ENCODE assay signal across 28 mouse cellular contexts in the genomic region with DNA sequence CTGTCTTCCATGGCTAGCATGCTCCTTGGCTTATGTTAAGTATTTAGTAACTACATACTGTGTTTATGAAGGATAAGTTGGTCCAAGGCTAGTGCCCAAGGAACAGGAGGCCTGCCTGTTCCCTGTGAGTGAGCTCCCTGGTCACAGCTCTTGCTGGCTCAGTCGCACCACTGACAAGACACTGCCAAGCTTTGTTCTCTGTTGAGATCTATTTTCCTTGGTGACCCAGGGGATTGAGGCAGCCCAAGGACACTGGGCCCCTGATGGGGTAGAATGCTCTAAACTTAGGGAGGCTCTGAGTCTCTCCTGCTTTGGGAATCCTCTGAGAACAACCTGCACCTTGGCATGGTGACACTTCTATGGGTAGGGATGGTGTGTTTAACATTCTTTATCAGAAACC. TPM values are rescaled to one million over a fixed set of nuclear protein-coding genes. Genes with fewer than 3 reads are reported as not detected.
DNase-seq lines count a peak whose midpoint lies in the region; ATAC-seq and TF ChIP-seq lines count a peak whose summit lies in the region.
"Had no signal": no experiment of that assay in that cellular context is flagged by ENCODE, and none has a peak within 500 bp of the region (broad histone marks: within the 10 kb centered on the region; RNA-seq: fewer than 3 reads in every experiment).

No protein-coding gene starts in this region.

- peaks cover 15% of the 10 kb centered on the region for H3K36me3 ChIP-seq in heart, adult 2 months (ENCODE audit: control insufficient read depth, insufficient read depth, low read length)
- peaks cover 32% of the 10 kb centered on the region for H3K36me3 ChIP-seq in lung, embryonic 16.5 days (ENCODE audit: control insufficient read depth, insufficient read depth, low read length)
- peaks cover 38% of the 10 kb centered on the region for H3K36me3 ChIP-seq in myocyte (ENCODE audit: control insufficient read depth, insufficient read depth)
- peaks cover 29% of the 10 kb centered on the region for H3K36me3 ChIP-seq in stomach, postnatal 0 days (ENCODE audit: control insufficient read depth, insufficient read depth, low read length)

- H3K79me2 ChIP-seq in heart, adult 2 months (replicated peaks; ENCODE audit: control insufficient read depth, insufficient read depth, low read length) = no peaks in the 10 kb centered on the region
- H3K79me2 ChIP-seq in myocyte (ENCODE audit: control insufficient read depth, insufficient read depth) = no peaks in the 10 kb centered on the region

- no peaks in the 10 kb centered on the region for H3K27me3 ChIP-seq in heart, adult 2 months (ENCODE audit: control insufficient read depth, insufficient read depth, low read length)
- no peaks in the 10 kb centered on the region for H3K27me3 ChIP-seq in lung, embryonic 16.5 days (ENCODE audit: control insufficient read depth, insufficient read depth, low read depth, low read length)
- no peaks in the 10 kb centered on the region for H3K27me3 ChIP-seq in myocyte (ENCODE audit: control insufficient read depth, insufficient read depth, insufficient read length)
- no peaks in the 10 kb centered on the region for H3K27me3 ChIP-seq in stomach, postnatal 0 days (ENCODE audit: control insufficient read depth, insufficient read depth, low read length)
- H3K27me3 ChIP-seq: forebrain, embryonic 13.5 days; midbrain, embryonic 15.5 days had no signal

- peaks cover 31% of the 10 kb centered on the region for H3K4me1 ChIP-seq in heart, adult 2 months (ENCODE audit: control insufficient read depth, insufficient read depth, low read length)
- peaks cover 30% of the 10 kb centered on the region for H3K4me1 ChIP-seq in lung, embryonic 16.5 days (replicated peaks; ENCODE audit: control insufficient read depth, insufficient read depth, low read length)
- no peaks in the 10 kb centered on the region for H3K4me1 ChIP-seq in stomach, postnatal 0 days (replicated peaks; ENCODE audit: control insufficient read depth, insufficient read depth)
- H3K4me1 ChIP-seq: forebrain, embryonic 13.5 days; midbrain, embryonic 15.5 days had no signal

- intact Hi-C loops in heart, adult 2 months (cut with DNase I) = no loop called here
- intact Hi-C loops in heart, postnatal 10 days (cut with DNase I) = no loop called here

- no peak for ATAC-seq in lung, embryonic 16.5 days (ENCODE audit: low read depth)
- no peak for ATAC-seq in stomach, postnatal 0 days (ENCODE audit: low FRiP score, low TSS enrichment)
- ATAC-seq: forebrain, embryonic 13.5 days; intestine, embryonic 16.5 days; liver, postnatal 0 days; midbrain, embryonic 15.5 days had no signal

- no peak overlapping the region for H3K27ac ChIP-seq in heart, adult 2 months
- peak overlapping the region; percentile 83 for H3K27ac ChIP-seq in lung, embryonic 16.5 days (ENCODE audit: low read length)
- H3K27ac ChIP-seq in stomach, postnatal 0 days (replicated peaks) = no peak overlapping the region
- H3K27ac ChIP-seq: forebrain, embryonic 13.5 days; limb, embryonic 10.5 days; midbrain, embryonic 15.5 days had no signal

- H3K4me2 ChIP-seq in lung, embryonic 16.5 days (ENCODE audit: low read depth, low read length) = no peak overlapping the region
- H3K4me2 ChIP-seq in myocyte (ENCODE audit: low read depth) = no peak overlapping the region
- H3K4me2 ChIP-seq in stomach, postnatal 0 days (replicated peaks; ENCODE audit: low read depth) = no peak overlapping the region
- H3K4me2 ChIP-seq: forebrain, embryonic 13.5 days; midbrain, embryonic 15.5 days had no signal

- no peak overlapping the region for H3K9ac ChIP-seq in heart, adult 2 months (ENCODE audit: low read depth, low read length)
- peak overlapping the region; percentile 24; the same call in 1 of the 2 replicates for H3K9ac ChIP-seq in lung, embryonic 16.5 days (ENCODE audit: low read length)
- H3K9ac ChIP-seq in stomach, postnatal 0 days (ENCODE audit: low read length) = no peak overlapping the region
- H3K9ac ChIP-seq: forebrain, embryonic 13.5 days; liver, postnatal 0 days; midbrain, embryonic 15.5 days had no signal

- 25% methylated on average over 1 of the region's 1 CpGs for WGBS in heart, adult 2 months
- WGBS in lung, embryonic 16.5 days = 39% methylated on average over 1 of the region's 1 CpGs
- WGBS in stomach, postnatal 0 days = 64% methylated on average over 1 of the region's 1 CpGs

- no peak for TF ChIP-seq EP300 in heart, adult 2 months (IDR thresholded peaks at IDR 0.05; ENCODE audit: insufficient read depth, low read depth, low read length)
- TF ChIP-seq EP300 in stomach, postnatal 0 days (optimal IDR thresholded peaks at IDR 0.05) = no peak

- DNase-seq in heart, adult 2 months = peak in 1 of 2 experiments; percentile 28
- no peak for DNase-seq in heart, postnatal 10 days
- DNase-seq in lung, postnatal 14 days = no peak
- peak; percentile 40 for DNase-seq in NIH3T3 (ENCODE audit: low read depth)
- DNase-seq in stomach, postnatal 0 days (ENCODE audit: low spot score) = no peak
- DNase-seq: adrenal gland, adult 8-10 months; B cell, adult 2 months; cerebellum, adult 9-11 months; gastrocnemius, postnatal 25 days; kidney, postnatal 36 days; liver, postnatal 0 days; retina, postnatal 1 day; thymus, postnatal 36 days had no signal

- no peak overlapping the region for H3ac ChIP-seq in myocyte (ENCODE audit: control insufficient read depth, insufficient read length)

- no peak overlapping the region for H3K4me3 ChIP-seq in heart, adult 2 months
- H3K4me3 ChIP-seq in lung, embryonic 16.5 days (ENCODE audit: low read length) = no peak overlapping the region
- H3K4me3 ChIP-seq in myocyte = no peak overlapping the region
- no peak overlapping the region for H3K4me3 ChIP-seq in stomach, postnatal 0 days (ENCODE audit: low read depth, low read length)
- H3K4me3 ChIP-seq: erythroblast, embryonic 14.5 days; forebrain, embryonic 13.5 days; limb, embryonic 10.5 days; midbrain, embryonic 15.5 days had no signal

- no peaks in the 10 kb centered on the region for H3K9me3 ChIP-seq in lung, embryonic 16.5 days (ENCODE audit: control insufficient read depth, low read length)
- no peaks in the 10 kb centered on the region for H3K9me3 ChIP-seq in stomach, postnatal 0 days (ENCODE audit: control insufficient read depth, low read length)
- H3K9me3 ChIP-seq: forebrain, embryonic 13.5 days; limb, embryonic 10.5 days; midbrain, embryonic 15.5 days had no signal

- no peak for TF ChIP-seq CTCF in heart, adult 2 months (IDR thresholded peaks at IDR 0.05)
- TF ChIP-seq CTCF in stomach, postnatal 0 days (IDR thresholded peaks at IDR 0.05; ENCODE audit: low read depth) = no peak

- 0 out of 2 replicates have a peak, but pooled peaks have one; percentile 12 for TF ChIP-seq POLR2A in heart, adult 2 months (IDR thresholded peaks at IDR 0.05; ENCODE audit: insufficient read depth, low read depth, low read length)
- TF ChIP-seq POLR2A in myocyte (IDR thresholded peaks at IDR 0.05; ENCODE audit: insufficient read length, low read depth) = peak; percentile 58

TF ChIP-seq in myocyte, 11 proteins besides CTCF, POLR2A, EP300 and RAD21:
- TF ChIP-seq POLR2AphosphoS2 (IDR thresholded peaks at IDR 0.05; ENCODE audit: insufficient read length, low read depth) (peak; percentile 95), USF1 (IDR thresholded peaks at IDR 0.05; ENCODE audit: low read depth) (no peak)

RNA-seq across cellular contexts. Expression of a gene that starts 11.0 kb away (rescaled TPM):
- under 1 TPM; 0.14 to 0.16 TPM for total RNA-seq in heart, adult 2 months (2021)
- polyA plus RNA-seq in heart, adult 2 months (2012; rRNA removed) = 0.50 and 0.94 TPM in 2 replicates
- under 1 TPM; 0.60 to 0.72 TPM for total RNA-seq in heart, postnatal 10 days (2021)
- polyA plus RNA-seq in lung, embryonic 16.5 days (2015; fragmentation: Nextera tagmentation; extraction: Ambion mirVana) = 18.5 and 18.8 TPM in 2 replicates
- polyA plus RNA-seq in myocyte (2012; fragmentation: generic; extraction: Trizol) = 6.3 TPM
- polyA plus RNA-seq in stomach, postnatal 0 days (2015; fragmentation: Nextera tagmentation; extraction: Ambion mirVana) = 19.9 and 20.1 TPM in 2 replicates
- total RNA-seq: megakaryocyte-erythroid progenitor cell, adult 5-6 weeks had no signal

RNA-seq across cellular contexts. Expression of a gene that starts 12.6 kb away (rescaled TPM):
- 10 to 100 TPM; 45.8 to 60.2 TPM for total RNA-seq in heart, adult 2 months (2021)
- polyA plus RNA-seq in heart, adult 2 months (2012; rRNA removed) = 77.7 and 110 TPM in 2 replicates
- total RNA-seq in heart, postnatal 10 days (2021) = 100 to 1,000 TPM; 104 to 121 TPM
- 188 and 203 TPM in 2 replicates for polyA plus RNA-seq in lung, embryonic 16.5 days (2015; fragmentation: Nextera tagmentation; extraction: Ambion mirVana)
- polyA plus RNA-seq in myocyte (2012; fragmentation: generic; extraction: Trizol) = 467 TPM
- 60.5 and 68.0 TPM in 2 replicates for polyA plus RNA-seq in stomach, postnatal 0 days (2015; fragmentation: Nextera tagmentation; extraction: Ambion mirVana)

RNA-seq across cellular contexts. Expression of a gene that starts 37.6 kb away (rescaled TPM):
- total RNA-seq in heart, adult 2 months (2021) = under 1 TPM; 0.60 to 0.61 TPM
- polyA plus RNA-seq in heart, adult 2 months (2012; rRNA removed) = 0.82 and 0.88 TPM in 2 replicates
- total RNA-seq in heart, postnatal 10 days (2021) = 1 to 10 TPM; 1.2 to 1.6 TPM
- 0.10 and 0.16 TPM in 2 replicates for polyA plus RNA-seq in lung, embryonic 16.5 days (2015; fragmentation: Nextera tagmentation; extraction: Ambion mirVana)
- 4.2 TPM for polyA plus RNA-seq in myocyte (2012; fragmentation: generic; extraction: Trizol)
- polyA plus RNA-seq in stomach, postnatal 0 days (2015; fragmentation: Nextera tagmentation; extraction: Ambion mirVana) = 0.10 and 0.12 TPM in 2 replicates
- total RNA-seq: hematopoietic stem cell, adult 5-6 weeks; liver, adult 2 months; megakaryocyte-erythroid progenitor cell, adult 5-6 weeks; neutrophil, adult 5-6 weeks had no signal
- polyA plus RNA-seq: erythroblast, embryonic 14.5 days; liver, adult 2 months; liver, postnatal 0 days had no signal

RNA-seq across cellular contexts. Expression of a gene that starts 38.0 kb away (rescaled TPM):
- not detected for total RNA-seq in heart, adult 2 months (2021)
- polyA plus RNA-seq in heart, adult 2 months (2012; rRNA removed) = 0.20 and 0.29 TPM in 2 replicates
- total RNA-seq in heart, postnatal 10 days (2021) = not detected
- polyA plus RNA-seq in lung, embryonic 16.5 days (2015; fragmentation: Nextera tagmentation; extraction: Ambion mirVana) = not detected in 2 replicates
- not detected for polyA plus RNA-seq in myocyte (2012; fragmentation: generic; extraction: Trizol)
- polyA plus RNA-seq in stomach, postnatal 0 days (2015; fragmentation: Nextera tagmentation; extraction: Ambion mirVana) = not detected in 2 replicates
- total RNA-seq: gastrocnemius, postnatal 25 days; hematopoietic stem cell, adult 5-6 weeks; left cerebral cortex, adult 18-20 months had no signal
- polyA plus RNA-seq: embryonic facial prominence, embryonic 11.5 days; erythroblast, embryonic 14.5 days; forebrain, embryonic 13.5 days; hindbrain, embryonic 16.5 days; intestine, embryonic 16.5 days; kidney, embryonic 14.5 days; limb, embryonic 10.5 days; liver, postnatal 0 days; midbrain, embryonic 15.5 days had no signal

RNA-seq across cellular contexts. Expression of a gene that starts 43.2 kb away (rescaled TPM):
- under 1 TPM in 1 of 2 experiments, not detected in 1; 0.27 TPM for total RNA-seq in heart, adult 2 months (2021)
- polyA plus RNA-seq in heart, adult 2 months (2012; rRNA removed) = not detected in 2 replicates
- under 1 TPM; 0.25 to 0.31 TPM for total RNA-seq in heart, postnatal 10 days (2021)
- polyA plus RNA-seq in lung, embryonic 16.5 days (2015; fragmentation: Nextera tagmentation; extraction: Ambion mirVana) = not detected in 2 replicates
- not detected for polyA plus RNA-seq in myocyte (2012; fragmentation: generic; extraction: Trizol)
- polyA plus RNA-seq in stomach, postnatal 0 days (2015; fragmentation: Nextera tagmentation; extraction: Ambion mirVana) = not detected in 2 replicates
- total RNA-seq: gastrocnemius, postnatal 25 days; hematopoietic stem cell, adult 5-6 weeks; left cerebral cortex, adult 18-20 months; megakaryocyte-erythroid progenitor cell, adult 5-6 weeks had no signal
- polyA plus RNA-seq: embryonic facial prominence, embryonic 11.5 days; erythroblast, embryonic 14.5 days; forebrain, embryonic 13.5 days; hindbrain, embryonic 16.5 days; intestine, embryonic 16.5 days; kidney, embryonic 14.5 days; limb, embryonic 10.5 days; liver, adult 2 months; liver, postnatal 0 days; midbrain, embryonic 15.5 days had no signal
